Mouse (Mus musculus) large intestine, adult 2 months (tissue): ENCODE data around the gene Osr1. TPM values are rescaled to one million over a fixed set of nuclear protein-coding genes. Genes with fewer than 3 reads are reported as not detected.

Source experiments
- DNase-seq: peaks from one replicate; pipeline ENCODE4 v3.0.0-alpha.2; 2012; ENCODE audit warnings: low read depth, low spot score
- WGBS: fragments of 180-500 bp; shearing (Covaris S2); methylation state at CpG from one replicate; pipeline ENCODE4 v1.1.7; 2018; 5-methylcytosine and 5-hydroxymethylcytosine counted together
- polyA plus RNA-seq: library from polyadenylated mRNA; depleted of rRNA; stranded (reverse); fragments of >200 nt; gene quantifications from 2 replicates; pipeline ENCODE4 v1.2.3, GENCODE M21; 2012; rRNA removed

Gene Osr1
- polyA plus RNA-seq = 6.7 and 8.9 TPM in 2 replicates

- DNase-seq = no peak
- under 1% methylated on average over 15 of the region's 15 CpGs for WGBS
Measured at GRCm38 (mm10) chr12:9569971-9570370, at the start of gene Osr1. TSS of gene Osr1 (plus strand) at chr12:9570116.

- 55% methylated on average over 2 of the region's 2 CpGs for WGBS
- no peak for DNase-seq
Measured at GRCm38 (mm10) chr12:9550328-9550727, 19.6 kb upstream of the Osr1 start.

DNA sequence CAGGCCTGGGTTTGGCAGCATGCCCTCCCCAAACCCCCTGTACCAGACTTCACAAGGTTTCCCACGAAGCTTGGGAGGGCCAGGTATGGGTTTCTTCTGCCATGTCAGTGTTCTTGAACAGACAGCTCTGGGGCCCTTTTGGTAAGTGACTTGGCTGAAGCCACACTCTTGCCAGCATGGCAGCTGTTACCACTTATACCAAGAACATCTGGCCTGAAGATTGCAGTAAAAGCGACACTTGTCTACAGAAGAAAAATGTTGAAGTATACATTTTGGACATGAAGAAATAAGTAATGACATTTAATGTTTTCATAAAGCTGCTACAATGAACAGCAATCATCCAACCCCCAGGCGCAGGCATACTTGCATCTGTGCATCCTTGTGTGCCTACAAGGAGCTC lies 5.0 kb upstream of the Osr1 start:
- no peak for DNase-seq
- 69% methylated on average over 3 of the region's 3 CpGs for WGBS

- no peak for DNase-seq
- WGBS = under 1% methylated on average over 17 of the region's 17 CpGs
Measured at GRCm38 (mm10) chr12:9570496-9570995, 630 bp downstream of the Osr1 start.

DNA sequence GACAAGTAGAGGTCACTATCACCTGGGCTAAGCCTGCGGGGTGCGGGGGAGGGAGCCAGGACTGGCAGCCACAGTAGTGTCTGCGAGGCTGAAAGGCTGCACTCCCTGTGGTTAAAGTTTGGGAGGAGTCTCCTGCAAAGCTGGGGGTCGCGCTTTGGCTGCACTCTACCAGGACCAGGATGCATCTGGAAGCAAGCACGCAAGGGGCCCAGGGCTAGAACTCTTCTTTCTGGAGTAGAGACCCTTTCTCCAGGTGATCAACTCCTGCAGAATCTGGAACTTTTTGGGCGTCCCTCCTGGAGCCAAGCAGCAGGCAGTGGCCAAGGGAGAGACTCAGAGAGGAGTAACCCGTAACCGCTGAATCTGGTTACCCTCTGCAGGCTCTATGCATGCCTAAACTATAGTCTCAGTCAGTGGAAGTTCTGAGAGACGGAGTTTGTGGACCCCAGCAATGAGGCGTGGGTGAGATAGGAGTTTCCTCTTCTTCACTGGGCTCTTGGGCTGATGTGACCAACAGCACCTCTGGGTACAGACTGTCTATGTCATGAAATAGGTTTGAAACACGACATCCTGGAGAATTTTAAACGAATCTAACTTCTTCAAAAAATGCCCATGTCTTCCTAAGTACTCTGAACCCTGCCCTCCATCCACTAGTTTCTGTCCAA lies 1.5 kb downstream of the Osr1 start:
- 35% methylated on average over 13 of the region's 13 CpGs for WGBS

GRCm38 (mm10) chr12:9572022-9572421 lies 2.1 kb downstream of the Osr1 start:
- 51% methylated on average over 4 of the region's 4 CpGs for WGBS
- DNase-seq = no peak

More for the DNA sequence above, 1.5 kb downstream of the Osr1 start:
- no peak for DNase-seq

- DNase-seq = no peak
- WGBS = 16% methylated on average over 12 of the region's 12 CpGs
Measured at GRCm38 (mm10) chr12:9573682-9574081, 3.8 kb downstream of the Osr1 start.

DNA sequence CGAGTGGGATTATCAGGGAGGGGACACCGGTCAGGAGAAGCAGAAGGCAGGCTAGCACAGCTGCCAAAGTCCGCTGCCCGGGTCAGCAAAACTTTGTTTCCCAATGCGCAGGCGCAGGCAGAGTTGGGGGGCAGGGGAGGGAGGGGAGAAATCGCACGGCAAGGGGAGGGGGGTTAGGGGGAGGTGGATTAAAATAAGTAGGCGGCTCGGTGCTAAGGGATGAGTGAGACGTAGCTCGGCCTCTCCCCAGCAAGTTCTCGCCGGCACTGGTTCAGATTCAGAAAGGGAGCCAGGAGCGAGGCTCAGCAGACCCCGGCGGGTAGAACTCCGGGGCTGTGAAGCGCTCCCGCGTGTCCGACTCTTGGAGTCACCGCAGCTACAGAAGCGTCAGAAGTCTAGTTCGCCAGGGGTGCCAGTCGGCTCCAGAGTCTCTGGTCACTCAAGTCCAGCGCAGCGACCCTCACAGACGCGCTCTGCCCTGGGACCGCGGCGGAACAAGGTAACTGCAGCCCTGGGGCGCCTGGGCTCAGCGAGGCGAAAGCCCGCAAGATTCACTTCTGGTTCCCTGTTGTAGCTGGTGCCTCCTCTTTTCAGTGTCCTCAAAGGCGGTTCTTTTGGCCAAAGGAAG lies 4.4 kb downstream of the Osr1 start:
- 3% methylated on average over 38 of the region's 38 CpGs for WGBS
- no peak for DNase-seq

- 14% methylated on average over 21 of the region's 21 CpGs for WGBS
- DNase-seq = no peak
Measured at GRCm38 (mm10) chr12:9575158-9576042, 5.5 kb downstream of the Osr1 start.

DNA sequence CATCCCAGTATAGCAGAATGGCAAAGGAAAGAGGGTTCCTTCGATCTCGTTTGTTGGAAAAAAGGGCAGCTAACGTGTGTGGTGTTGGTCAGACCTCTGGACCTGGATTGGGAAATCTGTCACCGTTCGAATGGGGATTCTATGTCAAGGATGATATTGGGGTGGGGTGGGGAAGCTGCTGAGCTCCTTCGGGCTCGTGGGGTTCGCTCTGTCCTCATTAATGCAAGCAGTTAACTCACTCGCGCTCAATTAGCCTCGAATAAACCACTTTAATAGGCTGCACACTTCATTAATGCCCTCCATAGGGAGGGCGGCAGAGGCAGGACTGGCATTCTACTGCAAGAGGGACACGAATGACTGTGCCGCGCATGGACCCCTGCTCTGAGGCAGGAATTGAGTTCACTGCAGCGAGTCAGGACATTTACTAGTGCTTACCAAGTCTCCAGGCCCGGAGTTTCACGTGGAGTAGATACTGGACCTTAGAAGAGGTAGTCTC lies 6.2 kb downstream of the Osr1 start:
- DNase-seq = no peak
- WGBS = 17% methylated on average over 18 of the region's 18 CpGs

DNA sequence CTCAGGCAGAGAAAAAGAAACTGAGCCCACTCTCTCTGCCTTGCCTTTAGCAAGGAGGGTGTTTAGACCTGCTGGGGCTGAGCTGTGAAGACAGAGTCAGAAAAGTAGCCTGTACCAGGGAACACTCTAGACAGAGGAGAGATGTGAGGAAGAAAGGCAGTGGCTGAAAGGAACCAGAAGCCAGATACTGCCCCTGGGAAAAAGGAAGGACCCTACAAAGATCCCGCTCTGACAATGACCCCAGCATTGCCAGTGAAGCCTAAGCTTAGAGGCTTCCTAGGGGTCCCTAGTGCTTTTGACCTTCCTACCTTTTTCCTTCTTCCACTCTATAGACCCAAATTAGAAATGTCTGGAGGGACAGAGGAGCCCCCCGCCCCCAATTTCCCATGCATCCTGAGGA lies 7.7 kb downstream of the Osr1 start:
- WGBS = 60% methylated on average over 2 of the region's 2 CpGs
- DNase-seq = no peak

- no peak for DNase-seq
- WGBS = 46% methylated on average over 4 of the region's 4 CpGs
Measured at GRCm38 (mm10) chr12:9578591-9578990, 8.7 kb downstream of the Osr1 start.

DNA sequence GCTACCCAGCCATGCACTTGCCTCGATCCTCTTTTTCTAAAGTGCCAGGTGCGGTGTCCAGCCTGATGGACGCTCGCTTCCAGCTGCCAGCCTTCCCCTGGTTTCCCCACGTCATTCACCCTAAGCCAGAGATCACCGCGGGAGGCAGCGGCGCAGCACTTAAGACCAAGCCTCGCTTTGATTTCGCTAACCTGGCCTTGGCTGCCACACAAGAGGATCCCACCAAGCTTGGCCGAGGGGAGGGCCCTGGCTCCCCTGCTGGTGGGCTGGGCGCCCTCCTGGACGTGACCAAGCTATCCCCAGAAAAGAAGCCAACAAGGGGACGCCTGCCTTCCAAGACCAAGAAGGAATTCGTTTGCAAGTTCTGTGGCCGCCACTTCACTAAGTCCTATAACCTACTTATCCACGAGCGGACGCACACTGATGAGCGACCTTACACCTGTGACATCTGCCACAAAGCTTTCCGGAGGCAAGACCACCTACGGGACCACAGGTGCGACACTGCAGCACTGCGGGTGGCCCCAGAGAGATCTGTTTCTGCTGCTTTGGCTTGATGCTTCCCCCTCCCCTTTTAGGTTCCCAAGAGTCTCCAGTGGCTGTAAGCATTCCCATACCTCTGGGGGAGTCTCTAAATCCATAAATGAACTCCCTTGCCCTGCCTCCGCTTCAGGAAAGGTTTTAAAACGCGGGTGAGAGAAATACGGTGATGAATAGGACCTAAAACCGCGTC lies 9.6 kb downstream of the Osr1 start:
- WGBS = 15% methylated on average over 31 of the region's 31 CpGs
- DNase-seq = no peak

GRCm38 (mm10) chr12:9580041-9580905 lies 10.4 kb downstream of the Osr1 start:
- no peak for DNase-seq
- 12% methylated on average over 33 of the region's 33 CpGs for WGBS

DNA sequence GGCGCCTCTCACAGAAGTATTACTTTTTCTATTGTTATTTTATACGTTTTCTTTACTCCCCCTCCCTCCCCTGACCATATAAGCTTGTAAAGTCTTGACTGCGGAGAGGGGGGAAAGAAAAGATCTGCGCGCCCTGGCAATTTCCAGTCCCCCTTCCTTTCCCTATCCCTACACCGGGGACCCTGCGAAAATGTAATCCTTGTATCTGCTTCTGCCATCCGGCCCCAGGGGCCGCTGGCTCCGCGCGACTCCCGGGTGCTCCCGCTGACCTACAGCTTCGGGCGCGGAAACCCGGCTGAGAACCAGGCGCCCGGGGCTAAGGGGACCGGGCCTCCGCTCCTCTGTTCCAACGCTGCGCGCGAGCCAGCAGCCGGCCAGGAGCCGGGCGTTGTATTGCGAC lies 11.1 kb downstream of the Osr1 start:
- DNase-seq = no peak
- 7% methylated on average over 30 of the region's 30 CpGs for WGBS

DNA sequence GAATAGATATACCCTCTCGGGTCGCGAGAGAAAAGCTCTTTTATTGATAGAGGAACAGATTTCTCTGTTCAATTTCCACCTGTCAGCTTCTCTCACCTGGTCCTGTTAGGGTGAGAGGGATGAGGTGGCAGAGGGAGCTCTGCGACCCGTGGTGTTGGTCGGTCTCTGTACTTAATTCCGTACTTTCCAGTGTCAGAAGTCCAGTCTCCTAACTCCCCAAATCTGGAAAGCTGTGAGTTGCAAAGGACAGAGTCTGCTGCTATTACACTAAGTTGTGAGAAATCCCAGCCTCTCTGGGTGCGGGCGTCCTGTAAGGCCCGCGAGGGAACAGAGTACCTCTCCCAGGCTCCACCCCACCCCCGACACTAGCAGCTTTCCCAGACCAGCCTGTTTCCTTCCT lies 11.6 kb downstream of the Osr1 start:
- no peak for DNase-seq
- 10% methylated on average over 12 of the region's 12 CpGs for WGBS

- WGBS = 40% methylated on average over 14 of the region's 14 CpGs
- no peak for DNase-seq
Measured at GRCm38 (mm10) chr12:9582248-9582995, 12.5 kb downstream of the Osr1 start.

DNA sequence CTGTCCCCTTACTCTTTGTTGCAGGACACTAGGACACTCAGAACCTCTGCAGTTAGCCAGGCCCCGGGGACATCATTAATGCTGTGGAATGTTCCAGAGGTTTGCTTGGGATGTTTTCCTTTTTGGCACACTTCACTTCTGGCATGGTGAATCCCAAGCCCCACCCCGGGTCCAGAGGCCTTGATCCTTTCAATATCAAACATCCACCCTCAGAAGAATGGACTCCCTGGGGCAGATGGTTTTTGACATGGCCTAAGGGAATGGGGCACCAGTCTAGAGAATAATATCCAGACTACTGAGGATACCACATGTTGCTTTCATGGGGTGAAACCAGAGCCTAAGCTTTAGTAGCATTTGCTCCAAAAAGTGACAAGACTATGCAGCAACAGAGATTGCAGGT lies 13.5 kb downstream of the Osr1 start:
- WGBS = 39% methylated on average over 2 of the region's 2 CpGs

More for the DNA sequence above, 13.5 kb downstream of the Osr1 start:
- no peak for DNase-seq
